Mouse (Mus musculus) liver, embryonic 14.5 days (tissue): ENCODE results near the gene Casp9. TPM values are rescaled to one million over a fixed set of nuclear protein-coding genes. Genes with fewer than 3 reads are reported as not detected.

ENCODE experiments used
- ATAC-seq: fragments of 200-750 bp; cut with Nextera tagmentation; 2 replicates; pipeline ENCODE4 v1.8.0; 2017; ENCODE audit warnings: moderate number of reproducible peaks, mild to moderate bottlenecking, moderate library complexity; ENCODE audit not compliant: insufficient read depth
- DNase-seq, 3 experiments: peaks; one replicate each; pipeline ENCODE4 v3.0.0-alpha.2; 2012 to 2013; ENCODE audit warnings: low read depth in 3 of 3, low spot score in 3 of 3
- H3K27ac ChIP-seq: fragments of 300-500 bp; sonication (generic); 2 replicates; pipeline ENCODE4 v1.5.1; 2014; ENCODE audit warnings: moderate library complexity, mild to moderate bottlenecking, control low read depth, inconsistent platforms
- H3K27me3 ChIP-seq: fragments of 300-500 bp; sonication (generic); 2 replicates; pipeline ENCODE4 v1.6.1; 2014; ENCODE audit warnings: mild to moderate bottlenecking, low read length, moderate library complexity; ENCODE audit not compliant: control insufficient read depth, insufficient read depth
- H3K36me3 ChIP-seq: fragments of 300-500 bp; sonication (generic); replicated peaks from 2 replicates; pipeline ENCODE4 v1.6.1; 2014; ENCODE audit warnings: low read depth; ENCODE audit not compliant: control insufficient read depth, insufficient read depth
- H3K4me1 ChIP-seq, 2 experiments: fragments of 200-500 bp in 1 of 2; fragments of 300-500 bp in 1 of 2; sonication (generic) in 1 of 2; replicated peaks; 2 replicates each; pipeline ENCODE4 v1.6.1; 2012 to 2014; ENCODE audit warnings: antibody characterized with exemption in 1 of 2, inconsistent platforms in 1 of 2, low read length in 1 of 2; ENCODE audit not compliant: control insufficient read depth in 2 of 2, insufficient read depth in 2 of 2
- H3K4me2 ChIP-seq: fragments of 300-500 bp; sonication (generic); 2 replicates; pipeline ENCODE4 v1.6.1; 2014; ENCODE audit warnings: low read depth, mild to moderate bottlenecking, control low read depth, moderate library complexity
- H3K4me3 ChIP-seq, 2 experiments: fragments of 200-500 bp in 1 of 2; fragments of 300-500 bp in 1 of 2; sonication (generic) in 1 of 2; 2 replicates each; pipeline ENCODE4 v1.5.1; 2012 to 2014; ENCODE audit warnings: low read depth in 2 of 2, low read length in 2 of 2, mild to moderate bottlenecking in 2 of 2, control low read depth in 1 of 2, inconsistent platforms in 1 of 2, moderate library complexity in 1 of 2; ENCODE audit not compliant: insufficient read depth in 1 of 2
- H3K9ac ChIP-seq: fragments of 300-500 bp; sonication (generic); replicated peaks from 2 replicates; pipeline ENCODE4 v1.6.1; 2014; ENCODE audit warnings: mild to moderate bottlenecking, control low read depth, moderate library complexity
- H3K9me3 ChIP-seq: fragments of 300-500 bp; sonication (generic); 2 replicates; pipeline ENCODE4 v1.6.1; 2016; ENCODE audit warnings: low read length, mixed read lengths; ENCODE audit not compliant: control insufficient read depth
- CTCF ChIP-seq: IDR thresholded peaks from 2 replicates; pipeline ENCODE4 v1.5.1; 2016; ENCODE audit warnings: antibody characterized with exemption, low read depth, control low read depth
- EP300 ChIP-seq: IDR thresholded peaks from 2 replicates; pipeline ENCODE4 v1.6.1; 2016; ENCODE audit warnings: antibody characterized with exemption, low read depth
- WGBS: fragments of 180-500 bp; shearing (Covaris S2); extraction: QIAGEN DNeasy Blood & Tissue Kit; methylation state at CpG from one replicate; pipeline ENCODE4 v1.1.7; 2014; ENCODE audit not compliant: insufficient replicate concordance; 5-methylcytosine and 5-hydroxymethylcytosine counted together
- polyA plus RNA-seq, 2 experiments: library from polyadenylated mRNA; depleted of rRNA in 1 of 2; stranded (reverse) in 1 of 2; unstranded in 1 of 2; fragments of >200 nt; fragmentation: Nextera tagmentation in 1 of 2; extraction: Ambion mirVana in 1 of 2; gene quantifications; 2 replicates each; pipeline versions ENCODE4 v1.2.1 to v1.2.3; 2012 to 2014

The Casp9 gene
- polyA plus RNA-seq, 2 experiments = 5.8 to 7.6 TPM

GRCm38 (mm10) chr4:141766668-141767352, 26.6 kb upstream of the Casp9 start:
- peak overlapping the region; percentile 3 to 31; a peak in 3 of 4 replicates for H3K4me3 ChIP-seq
- TF ChIP-seq CTCF (no peak), EP300 (no peak)
- WGBS = 67% methylated on average over 19 of the region's 19 CpGs
- peaks cover 48 to 55% of the 10 kb centered on the region in 2 experiments for H3K4me1 ChIP-seq
- no peaks in the 10 kb centered on the region for H3K9me3 ChIP-seq
- H3K27me3 ChIP-seq = no peaks in the 10 kb centered on the region
- H3K36me3 ChIP-seq = peaks cover 41% of the 10 kb centered on the region
- H3K4me2 ChIP-seq = peak overlapping the region; percentile 68
- H3K9ac ChIP-seq = peak overlapping the region; percentile 29
- DNase-seq = no peak
- H3K27ac ChIP-seq = peak overlapping the region; percentile 70
- ATAC-seq = no peak; the same call in 1 of the 2 replicates

- TF ChIP-seq EP300 = peak; percentile 47; the same call in 1 of the 2 replicates
- no peak for TF ChIP-seq CTCF
- WGBS = 40% methylated on average over 19 of the region's 19 CpGs
- Histone ChIP-seq H3K27me3 (no peaks in the 10 kb centered on the region), H3K9ac (peak overlapping the region; percentile 29), H3K36me3 (peaks cover 38% of the 10 kb centered on the region), H3K4me1 (peaks cover 52 to 60% of the 10 kb centered on the region in 2 experiments), H3K9me3 (no peaks in the 10 kb centered on the region), H3K4me3 (peak overlapping the region; percentile 31 to 37), H3K27ac (peak overlapping the region; percentile 70), H3K4me2 (peak overlapping the region; percentile 68)
- ATAC-seq (peak; percentile 91), DNase-seq (peak; percentile 61 to 67 (median 66))
These were observed 25.9 kb upstream of the Casp9 start for GRCm38 (mm10) chr4:141767353-141768036.

GRCm38 (mm10) chr4:141769501-141770160, 23.8 kb upstream of the Casp9 start:
- TF ChIP-seq EP300 (no peak), CTCF (no peak)
- WGBS = 47% methylated on average over 8 of the region's 8 CpGs
- peaks cover 36% of the 10 kb centered on the region for H3K36me3 ChIP-seq
- DNase-seq (no peak), ATAC-seq (no peak)
- peak overlapping the region; percentile 8; the same call in 1 of the 2 replicates for H3K27ac ChIP-seq
- H3K9ac ChIP-seq = no peak overlapping the region
- no peak overlapping the region for H3K4me2 ChIP-seq
- peaks cover 52 to 60% of the 10 kb centered on the region in 2 experiments for H3K4me1 ChIP-seq
- H3K4me3 ChIP-seq = no peak overlapping the region
- H3K27me3 ChIP-seq = no peaks in the 10 kb centered on the region
- no peaks in the 10 kb centered on the region for H3K9me3 ChIP-seq

GRCm38 (mm10) chr4:141771823-141772222, 21.6 kb upstream of the Casp9 start:
- Histone ChIP-seq H3K4me1 (peaks cover 47 to 49% of the 10 kb centered on the region in 2 experiments), H3K27ac (peak overlapping the region; percentile 50), H3K36me3 (peaks cover 41% of the 10 kb centered on the region)

More at GRCm38 (mm10) chr4:141771823-141772222, 21.6 kb upstream of the Casp9 start:
- peak overlapping the region; percentile 20 for H3K4me2 ChIP-seq
- H3K4me3 ChIP-seq = no peak overlapping the region
- WGBS = 9% methylated on average over 8 of the region's 8 CpGs
- no peaks in the 10 kb centered on the region for H3K27me3 ChIP-seq
- H3K9me3 ChIP-seq = no peaks in the 10 kb centered on the region
- no peak for TF ChIP-seq CTCF
- TF ChIP-seq EP300 = peak; percentile 29; the same call in 1 of the 2 replicates
- no peak for DNase-seq
- ATAC-seq = no peak
- no peak overlapping the region for H3K9ac ChIP-seq
